Mouse (Mus musculus): ENCODE measurements at regions not wholly inside any gene's neighbourhood (a gene's known extent, or its start where the extent isn't known, plus 50 kb on each side); places are given as distances from the start of the nearest gene placed in this dataset.

- peak; percentile 74 for ATAC-seq (ENCODE audit: extremely low read depth, insufficient number of reproducible peaks, low FRiP score, poor library complexity, severe bottlenecking)
- no peak for DNase-seq (ENCODE audit: low spot score)
- TF ChIP-seq CTCF (IDR thresholded peaks at IDR 0.05; ENCODE audit: low read depth, low read length) (no peak), GATA1 (IDR thresholded peaks at IDR 0.05; ENCODE audit: borderline replicate concordance, low read length) (no peak), GATA2 (IDR thresholded peaks at IDR 0.05; ENCODE audit: borderline replicate concordance, low read depth, low read length) (no peak), TAL1 (conservative IDR thresholded peaks at IDR 0.05; ENCODE audit: low read depth, low read length) (0 out of 2 replicates have a peak, but pooled peaks have one; percentile 14)
- H3K4me3 ChIP-seq (ENCODE audit: low read depth, low read length): no peak overlapping the region
- no peaks in the 10 kb centered on the region for H3K4me1 ChIP-seq (ENCODE audit: insufficient read depth, low read depth, low read length)
- peaks cover 4% of the 10 kb centered on the region; the same call in 1 of the 2 replicates for H3K9me3 ChIP-seq (replicated peaks)
- H3K27me3 ChIP-seq (ENCODE audit: insufficient read depth, low read length): no peaks in the 10 kb centered on the region
- no peaks in the 10 kb centered on the region for H3K36me3 ChIP-seq (replicated peaks)
These were observed 536.6 kb downstream of the Gm43517 start for GRCm38 (mm10) chr12:49921608-49922007.

- H3K4me3 ChIP-seq (ENCODE audit: low read depth, low read length): no peak overlapping the region
- TF ChIP-seq TAL1 (conservative IDR thresholded peaks at IDR 0.05; ENCODE audit: low read depth, low read length): no peak
- no peak for TF ChIP-seq CTCF (IDR thresholded peaks at IDR 0.05; ENCODE audit: low read depth, low read length)
- TF ChIP-seq GATA2 (IDR thresholded peaks at IDR 0.05; ENCODE audit: borderline replicate concordance, low read depth, low read length): no peak
- no peak for TF ChIP-seq POLR2AphosphoS5 (IDR thresholded peaks at IDR 0.05; ENCODE audit: insufficient replicate concordance, low read depth, low read length)
- TF ChIP-seq GATA1 (IDR thresholded peaks at IDR 0.05; ENCODE audit: borderline replicate concordance, low read length): no peak
- H3K27me3 ChIP-seq (ENCODE audit: insufficient read depth, low read length): no peaks in the 10 kb centered on the region
- H3K4me1 ChIP-seq (ENCODE audit: insufficient read depth, low read depth, low read length): no peaks in the 10 kb centered on the region
- no peaks in the 10 kb centered on the region for H3K9me3 ChIP-seq (replicated peaks)
- no peaks in the 10 kb centered on the region for H3K36me3 ChIP-seq (replicated peaks)
- ATAC-seq (ENCODE audit: extremely low read depth, insufficient number of reproducible peaks, low FRiP score, poor library complexity, severe bottlenecking) (peak; percentile 57), DNase-seq (ENCODE audit: low spot score) (no peak)
These were observed 555.8 kb downstream of the Gm43517 start for GRCm38 (mm10) chr12:49940818-49941217.

- DNase-seq (ENCODE audit: low spot score) (no peak), ATAC-seq (ENCODE audit: extremely low read depth, insufficient number of reproducible peaks, low FRiP score, poor library complexity, severe bottlenecking) (no peak)
- no peaks in the 10 kb centered on the region for H3K36me3 ChIP-seq (replicated peaks)
- no peak for TF ChIP-seq TAL1 (conservative IDR thresholded peaks at IDR 0.05; ENCODE audit: low read depth, low read length)
- TF ChIP-seq GATA2 (IDR thresholded peaks at IDR 0.05; ENCODE audit: borderline replicate concordance, low read depth, low read length): no peak
- no peak for TF ChIP-seq CTCF (IDR thresholded peaks at IDR 0.05; ENCODE audit: low read depth, low read length)
- TF ChIP-seq POLR2AphosphoS5 (IDR thresholded peaks at IDR 0.05; ENCODE audit: insufficient replicate concordance, low read depth, low read length): no peak
- TF ChIP-seq GATA1 (IDR thresholded peaks at IDR 0.05; ENCODE audit: borderline replicate concordance, low read length): no peak
- no peaks in the 10 kb centered on the region for H3K4me1 ChIP-seq (ENCODE audit: insufficient read depth, low read depth, low read length)
- H3K27me3 ChIP-seq (ENCODE audit: insufficient read depth, low read length): no peaks in the 10 kb centered on the region
- no peak overlapping the region for H3K4me3 ChIP-seq (ENCODE audit: low read depth, low read length)
- 0 out of 2 replicates have a peak, but pooled peaks cover 2% of the 10 kb centered on the region for H3K9me3 ChIP-seq (replicated peaks)
These were observed 560.1 kb downstream of the Gm43517 start for GRCm38 (mm10) chr12:49944911-49945627.

GRCm38 (mm10) chr12:49945628-49946220, 560.8 kb downstream of the Gm43517 start:
- TF ChIP-seq GATA1 (IDR thresholded peaks at IDR 0.05; ENCODE audit: borderline replicate concordance, low read length) (no peak), POLR2AphosphoS5 (IDR thresholded peaks at IDR 0.05; ENCODE audit: insufficient replicate concordance, low read depth, low read length) (no peak), TAL1 (conservative IDR thresholded peaks at IDR 0.05; ENCODE audit: low read depth, low read length) (no peak), GATA2 (IDR thresholded peaks at IDR 0.05; ENCODE audit: borderline replicate concordance, low read depth, low read length) (no peak), CTCF (IDR thresholded peaks at IDR 0.05; ENCODE audit: low read depth, low read length) (no peak)
- Histone ChIP-seq H3K4me1 (ENCODE audit: insufficient read depth, low read depth, low read length) (no peaks in the 10 kb centered on the region), H3K4me3 (ENCODE audit: low read depth, low read length) (no peak overlapping the region), H3K9me3 (replicated peaks) (0 out of 2 replicates have a peak, but pooled peaks cover 2% of the 10 kb centered on the region), H3K27me3 (ENCODE audit: insufficient read depth, low read length) (no peaks in the 10 kb centered on the region), H3K36me3 (replicated peaks) (no peaks in the 10 kb centered on the region)
- DNase-seq (ENCODE audit: low spot score) (no peak), ATAC-seq (ENCODE audit: extremely low read depth, insufficient number of reproducible peaks, low FRiP score, poor library complexity, severe bottlenecking) (no peak)

GRCm38 (mm10) chr12:49946752-49947260, 561.8 kb downstream of the Gm43517 start:
- H3K4me3 ChIP-seq (ENCODE audit: low read depth, low read length): no peak overlapping the region
- 0 out of 2 replicates have a peak, but pooled peaks cover 2% of the 10 kb centered on the region for H3K9me3 ChIP-seq (replicated peaks)
- ATAC-seq (ENCODE audit: extremely low read depth, insufficient number of reproducible peaks, low FRiP score, poor library complexity, severe bottlenecking): no peak
- no peaks in the 10 kb centered on the region for H3K27me3 ChIP-seq (ENCODE audit: insufficient read depth, low read length)
- DNase-seq (ENCODE audit: low spot score): no peak
- no peak for TF ChIP-seq GATA2 (IDR thresholded peaks at IDR 0.05; ENCODE audit: borderline replicate concordance, low read depth, low read length)
- TF ChIP-seq POLR2AphosphoS5 (IDR thresholded peaks at IDR 0.05; ENCODE audit: insufficient replicate concordance, low read depth, low read length): no peak
- TF ChIP-seq GATA1 (IDR thresholded peaks at IDR 0.05; ENCODE audit: borderline replicate concordance, low read length): no peak
- TF ChIP-seq TAL1 (conservative IDR thresholded peaks at IDR 0.05; ENCODE audit: low read depth, low read length): no peak
- TF ChIP-seq CTCF (IDR thresholded peaks at IDR 0.05; ENCODE audit: low read depth, low read length): no peak
- H3K36me3 ChIP-seq (replicated peaks): no peaks in the 10 kb centered on the region
- H3K4me1 ChIP-seq (ENCODE audit: insufficient read depth, low read depth, low read length): no peaks in the 10 kb centered on the region

GRCm38 (mm10) chr12:49950986-49951385, 566.0 kb downstream of the Gm43517 start:
- no peak overlapping the region for H3K4me3 ChIP-seq (ENCODE audit: low read depth, low read length)
- no peaks in the 10 kb centered on the region for H3K27me3 ChIP-seq (ENCODE audit: insufficient read depth, low read length)
- no peak for ATAC-seq (ENCODE audit: extremely low read depth, insufficient number of reproducible peaks, low FRiP score, poor library complexity, severe bottlenecking)
- H3K4me1 ChIP-seq (ENCODE audit: insufficient read depth, low read depth, low read length): no peaks in the 10 kb centered on the region
- H3K9me3 ChIP-seq (replicated peaks): 0 out of 2 replicates have a peak, but pooled peaks cover 2% of the 10 kb centered on the region
- DNase-seq (ENCODE audit: low spot score): no peak
- no peaks in the 10 kb centered on the region for H3K36me3 ChIP-seq (replicated peaks)
- TF ChIP-seq CTCF (IDR thresholded peaks at IDR 0.05; ENCODE audit: low read depth, low read length) (no peak), TAL1 (conservative IDR thresholded peaks at IDR 0.05; ENCODE audit: low read depth, low read length) (no peak), GATA2 (IDR thresholded peaks at IDR 0.05; ENCODE audit: borderline replicate concordance, low read depth, low read length) (no peak), POLR2AphosphoS5 (IDR thresholded peaks at IDR 0.05; ENCODE audit: insufficient replicate concordance, low read depth, low read length) (no peak), GATA1 (IDR thresholded peaks at IDR 0.05; ENCODE audit: borderline replicate concordance, low read length) (no peak)

All from G1E (cell line).